Mouse (Mus musculus) urinary bladder, adult 18-20 months (tissue): ENCODE measurements around the gene Cux2.
"Not testable (repeated sequence)": the region's sequence is repeated elsewhere in the genome, so short reads cannot be mapped to it uniquely, and the experiment has no call there.

Source experiments
- DNase-seq, 2 experiments: peaks; one replicate each; pipeline ENCODE4 v3.0.0; 2022; ENCODE audit warnings: low spot score in 2 of 2, mixed read lengths in 2 of 2

The Cux2 gene

GRCm38 (mm10) chr5:121871515-121872030, 178.3 kb downstream of the Cux2 start:
- DNase-seq = no peak

GRCm38 (mm10) chr5:121870832-121871231, 179.1 kb downstream of the Cux2 start:
- no peak for DNase-seq

- DNase-seq = no peak
These were observed 181.9 kb downstream of the Cux2 start for GRCm38 (mm10) chr5:121867963-121868362.

GRCm38 (mm10) chr5:121864330-121864729, 185.6 kb downstream of the Cux2 start:
- no peak for DNase-seq

- DNase-seq = no peak
These were observed 187.9 kb downstream of the Cux2 start for GRCm38 (mm10) chr5:121861964-121862363.

- no peak for DNase-seq
These were observed 191.5 kb downstream of the Cux2 start for GRCm38 (mm10) chr5:121858427-121858826.

- no peak for DNase-seq
These were observed 193.2 kb downstream of the Cux2 start for GRCm38 (mm10) chr5:121856740-121857139.

GRCm38 (mm10) chr5:121854768-121855167, 195.1 kb downstream of the Cux2 start:
- no peak for DNase-seq

GRCm38 (mm10) chr5:121853368-121854051, 196.4 kb downstream of the Cux2 start:
- DNase-seq = peak in 1 of 2 experiments; percentile 60

- DNase-seq = no peak
These were observed 200.2 kb downstream of the Cux2 start for GRCm38 (mm10) chr5:121849478-121850349.

- DNase-seq = peak; percentile 89 to 91
These were observed 201.2 kb downstream of the Cux2 start, which contains the start of gene Pheta1 for GRCm38 (mm10) chr5:121848743-121849142. TSS of gene Pheta1 (plus strand) at chr5:121848984.

GRCm38 (mm10) chr5:121848035-121848519, 201.8 kb downstream of the Cux2 start:
- peak in 1 of 2 experiments; percentile 49 for DNase-seq

GRCm38 (mm10) chr5:121847269-121847668, 202.6 kb downstream of the Cux2 start:
- DNase-seq = not testable (repeated sequence)

- no peak for DNase-seq
These were observed 203.6 kb downstream of the Cux2 start for GRCm38 (mm10) chr5:121846322-121846721.

- DNase-seq = no peak
These were observed 204.5 kb downstream of the Cux2 start for GRCm38 (mm10) chr5:121845361-121845760.

- no peak for DNase-seq
These were observed 206.6 kb downstream of the Cux2 start for GRCm38 (mm10) chr5:121843138-121843905.

GRCm38 (mm10) chr5:121842665-121843118, 207.2 kb downstream of the Cux2 start:
- DNase-seq = peak; percentile 66 to 76

GRCm38 (mm10) chr5:121841973-121842372, 207.9 kb downstream of the Cux2 start:
- DNase-seq = no peak

- DNase-seq = no peak
These were observed 208.4 kb downstream of the Cux2 start for GRCm38 (mm10) chr5:121841516-121841915.

- no peak for DNase-seq
These were observed 210.8 kb downstream of the Cux2 start for GRCm38 (mm10) chr5:121839128-121839473.

- peak in 1 of 2 experiments; percentile 58 for DNase-seq
These were observed 211.4 kb downstream of the Cux2 start for GRCm38 (mm10) chr5:121838341-121839127.
